Mouse (Mus musculus): ENCODE results near the gene Kif21b.

The Kif21b gene

DNA sequence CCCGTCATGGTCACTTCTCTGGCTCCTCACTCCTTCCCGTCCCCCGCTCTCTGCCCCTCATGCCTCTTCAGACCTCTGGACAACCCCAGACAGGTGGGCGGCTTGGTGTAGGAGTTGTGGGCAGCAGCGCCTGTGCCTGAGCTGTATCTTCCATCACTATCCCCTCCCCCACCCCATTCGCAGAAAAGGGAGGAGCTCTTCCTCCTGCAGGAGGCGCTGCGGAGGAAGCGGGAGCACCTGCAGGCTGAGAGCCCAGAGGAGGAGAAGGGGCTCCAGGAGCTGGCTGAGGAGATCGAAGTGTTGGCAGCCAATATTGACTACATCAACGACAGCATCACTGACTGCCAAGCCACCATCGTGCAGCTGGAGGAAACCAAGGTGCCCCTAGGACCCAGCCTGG lies 28.6 kb downstream of the Kif21b start:
- DNase-seq (ENCODE audit: low spot score) = no peak

GRCm38 (mm10) chr1:136160297-136160696 lies 29.1 kb downstream of the Kif21b start:
- no peak for DNase-seq (ENCODE audit: low spot score)

GRCm38 (mm10) chr1:136160930-136161329 lies 29.7 kb downstream of the Kif21b start:
- no peak for DNase-seq (ENCODE audit: low spot score)

GRCm38 (mm10) chr1:136161333-136161921 lies 30.2 kb downstream of the Kif21b start:
- no peak for DNase-seq (ENCODE audit: low spot score)

- no peak for DNase-seq (ENCODE audit: low spot score)
Observed at GRCm38 (mm10) chr1:136165436-136165835, 34.2 kb downstream of the Kif21b start.

- DNase-seq (ENCODE audit: low spot score) = no peak
Observed at GRCm38 (mm10) chr1:136167657-136168056, 36.5 kb downstream of the Kif21b start.

DNA sequence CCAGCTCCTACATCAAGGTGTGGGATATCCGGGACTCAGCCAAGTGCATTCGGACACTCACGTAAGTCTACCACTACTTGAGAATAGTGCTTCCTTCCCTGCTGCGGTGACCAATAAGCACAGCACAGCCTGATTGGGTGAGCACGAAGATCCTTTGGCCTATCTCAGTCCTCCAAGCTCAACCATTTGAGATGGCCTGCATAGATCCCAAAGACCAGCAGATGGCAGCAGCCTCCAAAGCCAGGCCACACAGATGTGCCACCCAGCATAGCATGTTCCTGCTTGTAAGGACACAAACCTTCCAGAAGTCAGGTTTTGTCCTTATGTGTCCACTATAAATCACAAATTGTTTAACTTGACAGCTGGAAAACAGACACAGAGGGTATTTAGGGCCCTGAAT lies 38.9 kb downstream of the Kif21b start:
- DNase-seq (ENCODE audit: low spot score) = peak; percentile 32

- no peak for DNase-seq (ENCODE audit: low spot score)
Observed at GRCm38 (mm10) chr1:136172696-136173095, 41.5 kb downstream of the Kif21b start.

DNA sequence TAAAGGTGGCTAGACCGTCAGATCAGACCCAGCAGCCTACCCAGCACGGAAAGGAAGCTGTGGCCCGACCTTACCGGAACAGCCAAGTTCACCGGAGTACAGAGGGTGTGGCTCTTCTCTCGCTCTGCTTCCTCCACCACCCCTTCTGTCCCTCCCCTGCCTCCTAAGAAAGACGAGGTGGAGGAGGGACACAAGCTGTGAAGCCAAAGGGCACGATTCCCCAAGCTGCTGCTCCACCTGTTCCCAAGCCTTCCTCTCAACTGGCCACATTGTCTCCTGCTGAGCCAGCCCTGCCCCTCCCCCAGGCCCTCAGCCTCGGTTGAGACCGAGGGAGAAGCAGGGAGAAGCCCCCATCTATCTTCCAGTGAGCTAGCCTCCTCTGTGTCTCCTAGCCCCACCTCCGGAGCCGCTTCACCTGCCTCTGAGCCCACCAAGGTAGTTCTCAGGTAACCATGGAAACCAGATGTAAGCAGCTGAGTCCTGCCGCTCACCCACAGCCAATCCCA lies 43.0 kb downstream of the Kif21b start:
- peak; percentile 10 for DNase-seq (ENCODE audit: low spot score)

- DNase-seq (ENCODE audit: low spot score) = no peak
Observed at GRCm38 (mm10) chr1:136175183-136175582, 44.0 kb downstream of the Kif21b start.

DNA sequence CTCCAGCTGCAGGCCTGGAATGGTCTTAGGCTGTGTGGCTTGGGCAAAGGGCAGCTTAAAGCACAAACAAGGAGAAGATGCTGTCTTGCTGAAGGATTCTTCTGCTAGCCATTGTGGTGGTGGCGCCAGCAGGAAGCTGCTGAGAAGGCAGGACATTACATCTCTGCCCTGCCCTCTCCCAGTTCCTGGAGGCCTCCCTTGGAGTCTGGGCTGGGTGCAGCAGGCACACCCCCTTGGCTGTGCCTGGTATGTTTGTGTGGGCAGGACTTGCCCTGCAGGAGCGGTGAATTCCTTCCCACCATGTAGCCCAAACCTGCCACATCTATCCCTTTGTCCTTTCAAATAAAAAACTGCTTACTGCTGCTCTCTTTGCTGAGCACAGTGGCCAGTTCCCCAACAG lies 45.9 kb downstream of the Kif21b start:
- DNase-seq (ENCODE audit: low spot score) = no peak

DNA sequence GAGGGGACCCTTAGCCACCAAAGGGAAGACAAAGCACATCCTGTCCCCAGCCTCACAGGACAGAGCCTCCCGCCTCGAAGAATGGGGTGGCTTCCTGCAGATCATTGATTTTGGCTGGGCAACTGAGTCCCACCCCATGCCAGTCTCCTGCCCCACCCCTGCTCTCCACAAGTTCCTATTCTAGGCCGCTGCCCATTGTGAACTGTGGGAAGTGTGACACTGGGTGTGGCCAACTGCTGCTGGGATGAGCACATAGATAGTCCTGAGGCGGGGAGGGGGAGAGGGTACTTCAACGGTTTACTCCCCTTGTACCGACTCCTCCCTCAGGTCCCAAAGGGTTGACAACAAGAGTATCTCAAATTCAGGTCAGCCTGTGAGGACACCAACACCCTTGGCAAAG lies 47.6 kb downstream of the Kif21b start:
- DNase-seq (ENCODE audit: low spot score) = no peak

- DNase-seq (ENCODE audit: low spot score) = no peak
Observed at GRCm38 (mm10) chr1:136179511-136180001, 48.4 kb downstream of the Kif21b start.

GRCm38 (mm10) chr1:136190033-136190432 lies 58.8 kb downstream of the Kif21b start:
- DNase-seq (ENCODE audit: low spot score) = no peak

DNA sequence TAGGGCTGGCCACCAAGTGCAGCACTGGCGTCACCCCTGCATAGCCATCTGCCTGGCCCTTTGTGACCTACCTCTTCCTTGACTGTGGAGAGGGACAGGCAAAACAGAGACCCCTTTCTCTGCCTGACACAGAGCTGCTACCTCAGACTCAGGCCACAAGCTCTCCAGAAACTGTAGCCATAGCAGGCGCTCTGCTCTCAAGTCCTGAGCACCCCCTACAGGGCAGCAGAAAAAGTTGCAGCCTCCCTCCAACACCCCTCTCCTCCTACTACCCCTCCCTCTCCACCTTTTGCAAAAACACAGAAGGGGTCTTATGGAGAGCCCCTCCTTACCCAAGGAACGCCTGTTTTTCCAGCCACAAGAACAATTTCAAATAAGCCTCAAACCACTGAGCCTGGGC lies 81.6 kb downstream of the Kif21b start, which contains the start of gene Mroh3:
Gene Mroh3 (minus strand): TSS at position 26 of the 400 bp plus-strand sequence.
- no peak for DNase-seq (ENCODE audit: low spot score)

GRCm38 (mm10) chr1:136214304-136214703 lies 83.1 kb downstream of the Kif21b start:
- no peak for DNase-seq (ENCODE audit: low spot score)

DNA sequence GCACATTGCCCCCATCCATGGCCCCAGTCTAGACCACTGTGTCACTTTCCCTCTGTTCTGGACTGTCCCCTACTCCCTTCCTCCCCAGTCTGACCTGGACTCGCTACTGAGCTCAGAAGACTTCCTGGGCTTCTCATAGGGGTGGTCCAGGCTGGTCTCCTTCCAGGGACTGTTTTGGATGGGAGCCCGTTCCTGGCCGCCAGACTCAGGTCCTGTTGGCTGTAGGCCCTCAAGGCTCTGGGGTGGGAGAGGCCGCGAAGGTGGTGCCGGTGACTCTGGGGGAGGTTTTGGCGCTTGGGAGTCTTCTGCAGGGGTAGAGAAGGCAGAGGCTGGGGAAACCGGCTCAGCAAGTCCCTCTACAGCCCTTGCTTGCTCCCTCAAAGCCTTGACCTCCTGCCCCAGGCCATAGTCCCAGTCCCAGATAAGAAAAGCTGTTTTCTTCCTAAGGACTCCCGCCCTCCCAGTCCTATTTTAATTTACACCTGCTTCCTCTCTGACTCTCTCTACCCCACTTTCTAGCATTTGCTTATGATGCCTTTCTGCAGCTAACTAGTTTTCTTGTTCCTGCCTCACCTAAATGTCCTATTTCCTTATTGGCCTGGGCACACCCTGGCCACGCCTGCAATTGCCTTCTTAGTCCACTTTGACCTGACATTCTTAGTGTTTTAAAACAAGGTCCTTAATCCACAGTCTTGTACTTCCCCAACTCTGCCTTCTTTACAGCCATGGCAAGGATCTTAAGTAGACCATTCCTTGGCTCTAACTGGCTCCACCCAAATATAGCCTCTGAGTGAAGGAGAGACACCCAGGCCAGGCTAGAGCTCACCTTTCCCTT lies 89.1 kb downstream of the Kif21b start:
- peak; percentile 19 for DNase-seq (ENCODE audit: low spot score)

- DNase-seq (ENCODE audit: low spot score) = no peak
Observed at GRCm38 (mm10) chr1:136222386-136222785, 91.2 kb downstream of the Kif21b start.

GRCm38 (mm10) chr1:136223758-136224342 lies 92.7 kb downstream of the Kif21b start:
- no peak for DNase-seq (ENCODE audit: low spot score)

DNA sequence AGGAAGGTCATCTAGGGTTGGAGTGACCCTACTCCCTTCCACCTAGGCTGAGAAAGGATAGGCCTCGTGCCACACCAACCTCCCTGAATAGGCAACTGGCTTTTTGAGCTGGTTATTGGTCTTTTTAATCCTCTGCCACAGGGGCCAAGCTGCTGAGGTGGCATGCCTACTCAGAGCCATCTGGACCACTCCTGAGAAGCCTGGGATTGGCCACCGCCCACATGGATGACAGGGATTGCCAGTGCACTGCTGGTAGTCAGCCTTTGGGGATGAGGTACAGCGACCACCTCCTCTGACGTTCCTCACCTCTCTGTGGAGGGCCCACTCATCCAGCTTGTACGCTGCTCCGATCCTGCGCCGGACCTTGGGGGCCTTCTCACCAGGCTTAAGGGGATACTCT lies 94.7 kb downstream of the Kif21b start:
- DNase-seq (ENCODE audit: low spot score) = no peak

DNA sequence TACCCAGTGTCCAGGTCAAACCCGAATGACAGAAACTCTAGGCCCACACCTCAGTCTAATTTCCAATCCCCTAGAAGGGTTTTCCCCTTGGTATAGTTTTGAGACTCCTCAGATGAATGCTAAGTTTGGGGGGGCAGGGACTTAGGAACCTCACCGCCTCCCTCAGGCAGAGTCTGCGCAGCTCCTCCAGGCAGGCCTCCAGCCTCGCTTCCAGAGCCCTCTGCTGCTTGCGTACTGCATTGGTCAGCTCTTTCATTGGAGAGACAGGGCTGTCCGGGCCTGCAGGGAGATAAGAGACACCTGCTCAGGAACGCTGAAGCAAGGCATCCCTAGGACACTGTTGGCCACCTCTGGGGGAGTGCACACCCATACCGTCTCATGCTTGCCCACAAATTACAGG lies 95.4 kb downstream of the Kif21b start:
- DNase-seq (ENCODE audit: low spot score) = no peak
